Mouse (Mus musculus) CH12.LX (cell line): Measurements from ENCODE around the gene Usp32. TPM values are rescaled to one million over a fixed set of nuclear protein-coding genes. Genes with fewer than 3 reads are reported as not detected.

Source experiments
- DNase-seq: peaks from one replicate; pipeline ENCODE4 v3.0.0-alpha.2; 2013; ENCODE audit errors: extremely low read depth
- H3K27ac ChIP-seq: 2 replicates; pipeline ENCODE4 v1.5.1; 2012; ENCODE audit warnings: low read depth, mild to moderate bottlenecking, control low read depth, moderate library complexity; ENCODE audit not compliant: insufficient read depth
- H3K27me3 ChIP-seq: replicated peaks from 2 replicates; pipeline ENCODE3; 2012; ENCODE audit warnings: inconsistent platforms
- H3K36me3 ChIP-seq, 2 experiments: replicated peaks in 1 of 2; 2 replicates each; pipeline versions ENCODE3 to v1.6.1; 2012; ENCODE audit warnings: inconsistent platforms in 1 of 2, low read length in 1 of 2, mild to moderate bottlenecking in 1 of 2, mixed read lengths in 1 of 2, moderate library complexity in 1 of 2; ENCODE audit not compliant: control insufficient read depth in 1 of 2, insufficient read depth in 1 of 2
- H3K4me1 ChIP-seq, 2 experiments: 2 replicates each; pipeline ENCODE4 v1.6.1; 2012; ENCODE audit warnings: inconsistent platforms in 1 of 2, moderate library complexity in 1 of 2; ENCODE audit not compliant: insufficient read depth in 2 of 2, control insufficient read depth in 1 of 2
- H3K4me2 ChIP-seq: 2 replicates; pipeline ENCODE4 v1.6.1; 2012; ENCODE audit warnings: low read depth, mild to moderate bottlenecking, control low read depth; ENCODE audit not compliant: poor library complexity, insufficient read depth, severe bottlenecking
- H3K4me3 ChIP-seq, 3 experiments: fragments of 150-350 bp in 1 of 3; sonication (generic) in 1 of 3; replicated peaks in 1 of 3; 2 replicates each; pipeline versions ENCODE3 to v1.5.1; 2011 to 2012; ENCODE audit warnings: low read depth in 2 of 3, low read length in 2 of 3, mild to moderate bottlenecking in 2 of 3, moderate library complexity in 2 of 3, control low read depth in 1 of 3, improper control_type of control experiment in 1 of 3, inconsistent platforms in 1 of 3, mixed read lengths in 1 of 3; ENCODE audit not compliant: poor library complexity in 1 of 3
- H3K79me2 ChIP-seq: replicated peaks from 2 replicates; pipeline ENCODE4 v1.6.1; 2012; ENCODE audit warnings: mild to moderate bottlenecking, moderate library complexity; ENCODE audit not compliant: control insufficient read depth, poor library complexity, insufficient read depth, severe bottlenecking; ENCODE audit errors: extremely low read depth
- H3K9ac ChIP-seq: 2 replicates; pipeline ENCODE4 v1.6.1; 2012; ENCODE audit warnings: low read depth, mild to moderate bottlenecking, control low read depth, moderate library complexity; ENCODE audit not compliant: insufficient read depth
- H3K9me3 ChIP-seq: replicated peaks from 2 replicates; pipeline ENCODE3; 2012; ENCODE audit warnings: low read length, inconsistent platforms, mixed read lengths
- BHLHE40 ChIP-seq: IDR thresholded peaks from 2 replicates; pipeline ENCODE4 v1.6.1; 2011; ENCODE audit warnings: mild to moderate bottlenecking, low read depth, low read length, improper control_type of control experiment
- CTCF ChIP-seq, 2 experiments: IDR thresholded peaks in 1 of 2; conservative IDR thresholded peaks in 1 of 2; 2 replicates each; pipeline ENCODE4 v1.5.1; 2011 to 2012; ENCODE audit warnings: low read depth in 2 of 2, low read length in 2 of 2, improper control_type of control experiment in 1 of 2, inconsistent platforms in 1 of 2, mild to moderate bottlenecking in 1 of 2, moderate library complexity in 1 of 2
- E2F4 ChIP-seq: IDR thresholded peaks from 2 replicates; pipeline ENCODE4 v1.6.1; 2011; ENCODE audit warnings: low read depth, low read length, improper control_type of control experiment; ENCODE audit not compliant: insufficient replicate concordance
- ETS1 ChIP-seq: conservative IDR thresholded peaks from 2 replicates; pipeline ENCODE4 v1.6.1; 2012; ENCODE audit warnings: low read depth, mild to moderate bottlenecking, inconsistent platforms, low read length, improper control_type of control experiment, moderate library complexity
- HCFC1 ChIP-seq: IDR thresholded peaks from 2 replicates; pipeline ENCODE4 v1.6.1; 2012; ENCODE audit warnings: low read depth, mild to moderate bottlenecking, inconsistent platforms, low read length, improper control_type of control experiment
- IRF4 ChIP-seq: IDR thresholded peaks from 2 replicates; pipeline ENCODE4 v1.6.1; 2014; ENCODE audit warnings: low read depth, mild to moderate bottlenecking, inconsistent platforms, low read length, improper control_type of control experiment
- JUN ChIP-seq: IDR thresholded peaks from 2 replicates; pipeline ENCODE4 v1.6.1; 2011; ENCODE audit warnings: low read depth, mild to moderate bottlenecking, low read length, improper control_type of control experiment, moderate library complexity; ENCODE audit not compliant: insufficient read depth
- JUND ChIP-seq: conservative IDR thresholded peaks from 2 replicates; pipeline ENCODE4 v1.6.1; 2011; ENCODE audit warnings: low read depth, low read length, improper control_type of control experiment
- KAT2A ChIP-seq: IDR thresholded peaks from 2 replicates; pipeline ENCODE4 v1.6.1; 2012; ENCODE audit warnings: low read length, improper control_type of control experiment, inconsistent platforms; ENCODE audit not compliant: insufficient replicate concordance
- MAFK ChIP-seq: IDR thresholded peaks from 2 replicates; pipeline ENCODE4 v1.6.1; 2011; ENCODE audit warnings: low read length, improper control_type of control experiment; ENCODE audit not compliant: insufficient replicate concordance
- MAX ChIP-seq: IDR thresholded peaks from 2 replicates; pipeline ENCODE4 v1.6.1; 2011; ENCODE audit warnings: low read length, improper control_type of control experiment
- MAZ ChIP-seq: IDR thresholded peaks from 2 replicates; pipeline ENCODE4 v1.6.1; 2012; ENCODE audit warnings: low read depth, mild to moderate bottlenecking, inconsistent platforms, low read length, improper control_type of control experiment, moderate library complexity
- MEF2A ChIP-seq: IDR thresholded peaks from 2 replicates; pipeline ENCODE4 v1.6.1; 2014; ENCODE audit warnings: low read depth, mild to moderate bottlenecking, inconsistent platforms, low read length, improper control_type of control experiment, borderline replicate concordance
- MXI1 ChIP-seq: IDR thresholded peaks from 2 replicates; pipeline ENCODE4 v1.6.1; 2011; ENCODE audit warnings: mild to moderate bottlenecking, low read depth, low read length, improper control_type of control experiment
- MYC ChIP-seq: IDR thresholded peaks from 2 replicates; pipeline ENCODE4 v1.6.1; 2011; ENCODE audit warnings: low read depth, mild to moderate bottlenecking, improper control_type of control experiment, low read length
- POLR2A ChIP-seq: IDR thresholded peaks from 2 replicates; pipeline ENCODE4 v1.6.1; 2011; ENCODE audit warnings: low read depth, mild to moderate bottlenecking, improper control_type of control experiment, low read length
- POLR2AphosphoS2 ChIP-seq: IDR thresholded peaks from 2 replicates; pipeline ENCODE4 v1.6.1; 2011; ENCODE audit warnings: low read depth, low read length, improper control_type of control experiment
- RAD21 ChIP-seq: IDR thresholded peaks from 2 replicates; pipeline ENCODE4 v1.6.1; 2011; ENCODE audit warnings: low read depth, mild to moderate bottlenecking, low read length, improper control_type of control experiment, moderate library complexity
- RCOR1 ChIP-seq: conservative IDR thresholded peaks from 2 replicates; pipeline ENCODE4 v1.6.1; 2012; ENCODE audit warnings: low read depth, mild to moderate bottlenecking, inconsistent platforms, low read length, improper control_type of control experiment
- SMC3 ChIP-seq: IDR thresholded peaks from 2 replicates; pipeline ENCODE4 v1.6.1; 2011; ENCODE audit warnings: low read depth, low read length, improper control_type of control experiment
- TBP ChIP-seq: conservative IDR thresholded peaks from 2 replicates; pipeline ENCODE4 v1.6.1; 2011; ENCODE audit warnings: low read depth, low read length, improper control_type of control experiment
- UBTF ChIP-seq: IDR thresholded peaks from 2 replicates; pipeline ENCODE4 v1.6.1; 2012; ENCODE audit warnings: low read depth, mild to moderate bottlenecking, inconsistent platforms, low read length, improper control_type of control experiment, moderate library complexity
- USF1 ChIP-seq: IDR thresholded peaks from 2 replicates; pipeline ENCODE4 v1.6.1; 2014; ENCODE audit warnings: low read depth, mild to moderate bottlenecking, inconsistent platforms, low read length, improper control_type of control experiment
- USF2 ChIP-seq: conservative IDR thresholded peaks from 2 replicates; pipeline ENCODE4 v1.6.1; 2011; ENCODE audit warnings: low read depth, low read length, improper control_type of control experiment
- ZC3H11A ChIP-seq: IDR thresholded peaks from 2 replicates; pipeline ENCODE4 v1.6.1; 2012; ENCODE audit warnings: low read depth, mild to moderate bottlenecking, inconsistent platforms, low read length, improper control_type of control experiment
- ZKSCAN1 ChIP-seq: IDR thresholded peaks from 2 replicates; pipeline ENCODE4 v1.6.1; 2012; ENCODE audit warnings: low read depth, inconsistent platforms, low read length, improper control_type of control experiment, borderline replicate concordance
- ZMIZ1 ChIP-seq: IDR thresholded peaks from 2 replicates; pipeline ENCODE4 v1.6.1; 2012; ENCODE audit warnings: low read depth, mild to moderate bottlenecking, inconsistent platforms, low read length, improper control_type of control experiment
- dilution Hi-C: fragments of 300-500 bp; cut with MboI; formaldehyde crosslinking; loops from 2 replicates; pipeline ENCODE4 v1.14.3; 2020; ENCODE audit warnings: low sequenced_read_pairs; ENCODE audit not compliant: extremely low pct_unique_long_range_greater_than_20kb, extremely low pct_ligation_motif_present
- in situ Hi-C: fragments of 300-500 bp; cut with MboI; formaldehyde crosslinking; loops from 3 replicates; pipeline ENCODE4 v1.14.3; 2019; ENCODE audit warnings: low sequenced_read_pairs, low pct_ligation_motif_present, low pct_unique_long_range_greater_than_20kb, mixed read lengths
- polyA plus RNA-seq: library from polyadenylated mRNA; unstranded; fragments of >175 nt; gene quantifications from 2 replicates; pipeline ENCODE4 v1.2.1, GENCODE M21; 2012; ENCODE audit warnings: low read depth; ENCODE audit not compliant: insufficient read length
- total RNA-seq, 2 experiments: library from RNA; depleted of rRNA; stranded (reverse); fragments of 300-350 nt in 1 of 2; fragments of >200 nt in 1 of 2; gene quantifications; 2 replicates each; pipeline ENCODE4 v1.2.3; 2012 to 2014

Usp32 gene
- total and polyA plus RNA-seq, 3 experiments, result 7.4 to 12.0 (median 11.8) TPM

- DNase-seq, result no peak
- H3K9me3 ChIP-seq, result no peaks in the 10 kb centered on the region
- H3K79me2 ChIP-seq, result peaks cover 2% of the 10 kb centered on the region; the same call in 1 of the 2 replicates
- in situ Hi-C loops (no loop called here), dilution Hi-C loops (no loop called here)
- no peaks in the 10 kb centered on the region for H3K27me3 ChIP-seq
- H3K36me3 ChIP-seq, result peaks cover 0 to 3% of the 10 kb centered on the region in 2 experiments
- H3K9ac ChIP-seq, result no peak overlapping the region
- no peaks in the 10 kb centered on the region for H3K4me1 ChIP-seq
- no peak overlapping the region for H3K4me3 ChIP-seq
- no peak overlapping the region for H3K4me2 ChIP-seq
- TF ChIP-seq KAT2A, result no peak
- TF ChIP-seq TBP, result no peak
- no peak for TF ChIP-seq MEF2A
- no peak for TF ChIP-seq MYC
- TF ChIP-seq CTCF (conservative IDR thresholded peaks at IDR 0.05 in 1 of 2, IDR thresholded peaks at IDR 0.05 in 1 of 2; ENCODE audit: low read depth in 2 of 2, low read length in 2 of 2), result no peak
- no peak for TF ChIP-seq ZC3H11A
- no peak for TF ChIP-seq RCOR1
- TF ChIP-seq USF2, result no peak
- no peak for TF ChIP-seq JUN
- TF ChIP-seq MAZ, result no peak
- no peak for TF ChIP-seq USF1
- no peak for TF ChIP-seq POLR2AphosphoS2
- TF ChIP-seq HCFC1, result no peak
- no peak for TF ChIP-seq ZMIZ1
- no peak for TF ChIP-seq BHLHE40
- TF ChIP-seq UBTF, result no peak
- no peak for TF ChIP-seq IRF4
- no peak for TF ChIP-seq ETS1
- no peak for TF ChIP-seq MAFK
- TF ChIP-seq POLR2A, result no peak
- H3K27ac ChIP-seq, result no peak overlapping the region
Measured at GRCm38 (mm10) chr11:85105836-85106235, 34.1 kb downstream of the Usp32 start.

- in situ Hi-C loops (no loop called here), dilution Hi-C loops (no loop called here)
- H3K9ac ChIP-seq, result no peak overlapping the region
- H3K27me3 ChIP-seq, result no peaks in the 10 kb centered on the region
- no peaks in the 10 kb centered on the region for H3K4me1 ChIP-seq
- no peak overlapping the region for H3K4me3 ChIP-seq
- H3K79me2 ChIP-seq, result no peaks in the 10 kb centered on the region
- H3K4me2 ChIP-seq, result no peak overlapping the region
- no peak overlapping the region for H3K27ac ChIP-seq
- peaks cover 0 to 12% of the 10 kb centered on the region in 2 experiments for H3K36me3 ChIP-seq
- H3K9me3 ChIP-seq, result no peaks in the 10 kb centered on the region
- TF ChIP-seq ETS1 (no peak), RAD21 (no peak), POLR2A (no peak), E2F4 (no peak), SMC3 (no peak), POLR2AphosphoS2 (no peak), HCFC1 (no peak), ZC3H11A (no peak), JUND (no peak), MAX (no peak), TBP (no peak), MXI1 (no peak), ZKSCAN1 (no peak)
- no peak for DNase-seq
Measured at GRCm38 (mm10) chr11:85103763-85104162, 36.2 kb downstream of the Usp32 start.
